Mouse (Mus musculus) heart, embryonic 12.5 days (tissue): ENCODE results near the gene Ccnb1ip1. TPM values are rescaled to one million over a fixed set of nuclear protein-coding genes. Genes with fewer than 3 reads are reported as not detected.
A peak's percentile ranks its signal among the peaks of the same experiment; 100 is the strongest.
"Not testable (repeated sequence)": the region's sequence is repeated elsewhere in the genome, so short reads cannot be mapped to it uniquely, and the experiment has no call there.

Experiments
- ATAC-seq: fragments of 200-750 bp; cut with Nextera tagmentation; 2 replicates; pipeline ENCODE4 v1.8.0; 2017; ENCODE audit warnings: moderate TSS enrichment, moderate library complexity; ENCODE audit not compliant: insufficient number of reproducible peaks, low FRiP score
- H3K27ac ChIP-seq: fragments of 300-500 bp; sonication (generic); 2 replicates; pipeline ENCODE4 v1.5.1; 2016; ENCODE audit warnings: mild to moderate bottlenecking, moderate library complexity; ENCODE audit not compliant: poor library complexity, severe bottlenecking
- H3K27me3 ChIP-seq: fragments of 300-500 bp; sonication (generic); replicated peaks from 2 replicates; pipeline ENCODE4 v1.6.1; 2016; ENCODE audit warnings: mild to moderate bottlenecking, moderate library complexity
- H3K36me3 ChIP-seq: fragments of 300-500 bp; sonication (generic); 2 replicates; pipeline ENCODE4 v1.6.1; 2016; ENCODE audit warnings: mild to moderate bottlenecking, moderate library complexity
- H3K4me1 ChIP-seq: fragments of 300-500 bp; sonication (generic); replicated peaks from 2 replicates; pipeline ENCODE4 v1.6.1; 2016; ENCODE audit warnings: mild to moderate bottlenecking
- H3K4me2 ChIP-seq: fragments of 300-500 bp; sonication (generic); 2 replicates; pipeline ENCODE4 v1.6.1; 2016; ENCODE audit warnings: mild to moderate bottlenecking, moderate library complexity
- H3K4me3 ChIP-seq: fragments of 300-500 bp; sonication (generic); 2 replicates; pipeline ENCODE4 v1.5.1; 2016; ENCODE audit warnings: mild to moderate bottlenecking
- H3K9ac ChIP-seq: fragments of 300-500 bp; sonication (generic); 2 replicates; pipeline ENCODE4 v1.6.1; 2016; ENCODE audit warnings: mild to moderate bottlenecking, moderate library complexity
- H3K9me3 ChIP-seq: fragments of 300-500 bp; sonication (generic); replicated peaks from 2 replicates; pipeline ENCODE4 v1.6.1; 2016; ENCODE audit warnings: mild to moderate bottlenecking, moderate library complexity
- WGBS: fragments of 180-500 bp; shearing (Covaris S2); methylation state at CpG from one replicate; pipeline ENCODE4 v1.1.7; 2016; 5-methylcytosine and 5-hydroxymethylcytosine counted together
- polyA plus RNA-seq: library from polyadenylated mRNA; unstranded; fragments of >200 nt; fragmentation: Nextera tagmentation; extraction: Ambion mirVana; gene quantifications from 2 replicates; pipeline ENCODE4 v1.2.1, GENCODE M21; 2016

Gene Ccnb1ip1
- not detected in 2 replicates for polyA plus RNA-seq

DNA sequence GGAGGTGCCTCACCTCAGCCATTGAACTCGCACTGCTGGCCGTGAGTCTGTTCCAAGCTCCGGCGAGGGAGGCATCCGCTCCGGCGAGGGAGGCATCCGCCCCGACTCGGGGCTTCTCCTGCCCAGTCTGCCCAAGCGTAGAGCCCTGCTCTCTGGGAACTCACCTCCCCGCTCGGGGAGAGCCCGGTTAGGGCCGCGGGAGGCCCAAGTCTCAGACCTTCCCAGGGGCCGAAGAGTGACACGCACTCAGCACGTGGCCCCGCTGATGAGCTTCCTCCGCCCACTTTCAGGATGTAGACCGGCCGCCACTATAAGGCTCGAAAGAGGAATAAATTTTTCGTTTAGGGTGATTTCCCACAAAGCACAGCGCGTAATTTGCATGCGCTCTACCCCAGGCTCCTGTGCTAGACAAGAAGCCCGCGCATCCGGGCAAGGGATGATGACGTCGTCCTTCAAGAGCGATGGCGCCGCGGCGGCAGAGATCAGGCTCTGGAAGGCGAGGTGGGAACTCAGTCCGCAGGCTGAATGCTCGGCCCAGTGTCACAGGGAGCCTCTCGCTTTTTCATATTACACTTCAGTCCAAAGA lies at the start of gene Ccnb1ip1, which contains the start of gene Parp2:
Gene Ccnb1ip1, minus strand, starts transcription at position 246 of the 586 bp plus-strand sequence.
Gene Parp2, plus strand, starts transcription at position 355 of the 586 bp plus-strand sequence.
- Histone ChIP-seq H3K4me3 (peak within 1 kb of the TSS; percentile 70), H3K4me2 (peak within 1 kb of the TSS; percentile 68), H3K27me3 (no peaks in the 10 kb centered on the region), H3K36me3 (peaks cover 26% of the 10 kb centered on the region), H3K4me1 (peaks cover 4% of the 10 kb centered on the region), H3K9me3 (no peaks in the 10 kb centered on the region), H3K9ac (peak within 1 kb of the TSS; percentile 76), H3K27ac (peak within 1 kb of the TSS; percentile 90)
- peak; percentile 99 for ATAC-seq
- WGBS, result under 1% methylated on average over 42 of the region's 42 CpGs

DNA sequence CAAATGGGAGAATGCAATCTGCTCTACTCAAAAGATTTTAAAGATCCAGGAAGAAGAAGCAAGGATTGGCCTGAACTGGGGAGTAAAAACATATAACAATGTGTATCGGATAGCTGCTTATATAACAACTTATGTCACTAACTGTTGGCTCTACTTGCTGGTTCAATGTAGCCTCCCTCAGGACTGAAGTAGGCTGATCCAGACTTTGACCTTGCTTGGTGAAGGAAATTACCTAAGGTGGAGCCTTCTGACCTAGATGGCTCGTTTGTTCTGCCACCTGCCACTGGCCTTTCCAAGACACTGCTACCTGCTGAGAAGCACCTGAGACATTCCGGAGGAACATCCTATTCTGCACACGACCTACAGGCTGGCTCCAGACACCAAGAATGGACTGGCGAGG lies 48.3 kb upstream of the Ccnb1ip1 start:
- 75% methylated on average over 5 of the region's 5 CpGs for WGBS
- no peak overlapping the region for H3K4me3 ChIP-seq
- H3K27ac ChIP-seq, result no peak overlapping the region
- peaks cover 57% of the 10 kb centered on the region for H3K36me3 ChIP-seq
- no peaks in the 10 kb centered on the region for H3K4me1 ChIP-seq
- no peak overlapping the region for H3K9ac ChIP-seq
- ATAC-seq, result no peak
- H3K4me2 ChIP-seq, result no peak overlapping the region
- H3K9me3 ChIP-seq, result no peaks in the 10 kb centered on the region
- H3K27me3 ChIP-seq, result no peaks in the 10 kb centered on the region

DNA sequence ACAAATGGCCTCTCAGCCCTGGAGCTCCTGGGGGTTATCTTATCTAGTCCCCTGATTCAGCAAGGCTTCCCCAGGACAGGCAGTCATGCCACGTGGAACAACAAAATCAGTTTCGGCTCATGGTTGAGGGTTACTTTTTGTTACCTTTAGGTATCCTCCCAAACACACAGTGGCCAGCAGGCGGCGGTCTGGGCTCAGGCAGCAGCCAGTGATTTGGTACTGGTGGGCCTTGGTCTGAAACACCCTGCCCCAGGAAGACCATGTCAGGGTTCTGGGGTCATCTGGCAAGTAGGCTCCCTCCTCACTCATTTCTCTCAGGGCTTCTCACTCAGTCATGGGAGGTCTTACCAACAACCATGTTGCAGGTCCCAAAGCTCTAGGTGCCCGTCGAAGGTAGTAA lies 29.7 kb upstream of the Ccnb1ip1 start:
- H3K27me3 ChIP-seq, result no peaks in the 10 kb centered on the region
- no peak overlapping the region for H3K9ac ChIP-seq
- no peak for ATAC-seq
- no peaks in the 10 kb centered on the region for H3K9me3 ChIP-seq
- no peak overlapping the region for H3K4me3 ChIP-seq
- no peak overlapping the region for H3K27ac ChIP-seq
- no peaks in the 10 kb centered on the region for H3K4me1 ChIP-seq
- H3K4me2 ChIP-seq, result no peak overlapping the region
- peaks cover 59% of the 10 kb centered on the region for H3K36me3 ChIP-seq
- 42% methylated on average over 6 of the region's 6 CpGs for WGBS

DNA sequence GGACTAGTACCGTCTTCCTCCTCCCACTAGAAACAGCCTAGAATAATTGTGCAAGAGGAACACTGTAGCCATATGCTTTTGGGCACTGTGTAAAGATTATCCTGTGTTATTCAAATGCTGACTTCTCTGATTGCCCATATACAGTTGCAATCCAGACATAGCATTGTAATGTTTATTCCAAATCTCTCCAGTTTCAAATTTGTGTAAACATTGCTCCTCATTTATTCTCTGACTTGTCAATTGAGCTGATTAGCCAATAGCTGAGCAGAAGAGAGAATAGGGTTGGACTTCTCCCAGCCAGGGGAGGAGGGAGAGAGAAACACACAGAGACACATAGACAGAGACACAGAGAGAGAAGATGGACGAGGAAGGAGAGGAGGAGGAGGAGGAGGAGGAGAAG lies 26.9 kb upstream of the Ccnb1ip1 start:
- Histone ChIP-seq H3K27ac (no peak overlapping the region), H3K36me3 (peaks cover 57% of the 10 kb centered on the region)
- ATAC-seq, result no peak

DNA sequence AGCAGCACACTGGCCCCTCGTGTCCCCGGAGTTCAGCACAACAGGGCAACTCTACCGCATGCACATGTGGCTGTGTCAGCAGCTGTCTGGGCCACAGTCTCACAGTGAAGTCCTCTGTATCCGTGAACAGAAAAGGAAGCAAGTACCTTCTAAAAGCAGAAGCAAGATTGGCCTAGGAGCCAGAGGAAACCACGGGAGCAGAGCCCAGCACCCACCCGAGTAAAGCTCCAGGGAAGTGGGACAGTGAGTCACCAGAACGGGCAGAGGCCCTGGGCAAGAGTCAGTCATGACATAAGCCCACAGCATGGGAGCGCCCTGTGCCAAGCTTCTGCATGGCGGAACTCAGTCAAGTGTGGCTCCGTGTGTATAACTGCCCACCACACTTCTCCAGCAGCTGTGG lies 26.4 kb upstream of the Ccnb1ip1 start:
- H3K27me3 ChIP-seq, result no peaks in the 10 kb centered on the region
- no peak overlapping the region for H3K4me3 ChIP-seq
- no peak overlapping the region for H3K9ac ChIP-seq
- no peak overlapping the region for H3K27ac ChIP-seq
- peaks cover 57% of the 10 kb centered on the region for H3K36me3 ChIP-seq
- no peak overlapping the region for H3K4me2 ChIP-seq
- H3K9me3 ChIP-seq, result no peaks in the 10 kb centered on the region
- ATAC-seq, result no peak
- 79% methylated on average over 10 of the region's 10 CpGs for WGBS
- no peaks in the 10 kb centered on the region for H3K4me1 ChIP-seq

More for the DNA sequence above, 26.9 kb upstream of the Ccnb1ip1 start:
- H3K9me3 ChIP-seq, result no peaks in the 10 kb centered on the region
- WGBS, result 45% methylated on average over 2 of the region's 2 CpGs
- no peaks in the 10 kb centered on the region for H3K27me3 ChIP-seq
- no peak overlapping the region for H3K4me2 ChIP-seq
- no peaks in the 10 kb centered on the region for H3K4me1 ChIP-seq
- no peak overlapping the region for H3K9ac ChIP-seq
- H3K4me3 ChIP-seq, result no peak overlapping the region

DNA sequence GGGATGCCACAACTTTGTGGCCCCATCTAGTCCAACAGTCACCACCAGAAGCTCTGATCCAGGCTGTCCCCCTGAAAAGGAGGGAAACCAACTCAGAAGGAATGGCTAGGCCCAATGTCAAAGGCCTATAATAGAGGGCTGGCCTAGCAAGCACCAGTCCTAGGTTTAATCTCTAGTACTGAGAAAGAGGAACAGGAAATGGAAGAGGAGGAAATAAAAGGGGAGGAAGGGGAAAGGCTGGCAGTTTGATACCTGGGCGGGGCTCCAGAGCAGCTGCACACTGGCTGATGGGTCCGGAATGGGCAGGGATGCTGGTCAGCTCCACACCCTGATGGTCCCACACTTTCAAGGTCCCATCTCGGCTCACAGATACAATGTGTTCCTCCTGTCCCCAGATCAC lies 22.3 kb upstream of the Ccnb1ip1 start:
- 83% methylated on average over 3 of the region's 3 CpGs for WGBS
- Histone ChIP-seq H3K27ac (no peak overlapping the region), H3K4me3 (no peak overlapping the region), H3K4me2 (no peak overlapping the region), H3K9me3 (no peaks in the 10 kb centered on the region), H3K36me3 (peaks cover 43% of the 10 kb centered on the region), H3K9ac (no peak overlapping the region), H3K27me3 (no peaks in the 10 kb centered on the region), H3K4me1 (no peaks in the 10 kb centered on the region)
- ATAC-seq, result no peak

DNA sequence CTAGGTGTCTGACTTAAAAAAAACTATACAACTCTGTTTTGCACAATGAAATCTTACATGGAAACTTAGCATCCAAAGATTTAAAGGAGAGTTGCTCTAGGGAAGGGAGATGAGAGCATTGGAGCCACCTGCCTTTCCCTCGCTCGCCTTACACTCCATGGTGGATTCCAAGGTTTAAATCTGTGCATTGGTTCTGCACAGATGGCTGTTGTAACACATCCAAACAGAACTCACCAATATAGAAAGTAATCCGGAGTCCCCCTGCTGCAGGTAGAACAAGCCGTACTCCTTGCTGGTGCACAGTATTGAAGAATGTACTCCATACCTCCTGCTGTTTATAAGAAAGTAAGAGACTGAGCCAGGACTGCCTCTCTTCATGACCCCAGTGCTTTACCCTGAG lies 19.0 kb upstream of the Ccnb1ip1 start:
- ATAC-seq, result no peak
- no peaks in the 10 kb centered on the region for H3K9me3 ChIP-seq
- no peak overlapping the region for H3K4me2 ChIP-seq
- no peak overlapping the region for H3K4me3 ChIP-seq
- no peaks in the 10 kb centered on the region for H3K27me3 ChIP-seq
- H3K27ac ChIP-seq, result no peak overlapping the region
- no peak overlapping the region for H3K9ac ChIP-seq
- 79% methylated on average over 4 of the region's 4 CpGs for WGBS
- no peaks in the 10 kb centered on the region for H3K4me1 ChIP-seq
- H3K36me3 ChIP-seq, result peaks cover 47% of the 10 kb centered on the region

DNA sequence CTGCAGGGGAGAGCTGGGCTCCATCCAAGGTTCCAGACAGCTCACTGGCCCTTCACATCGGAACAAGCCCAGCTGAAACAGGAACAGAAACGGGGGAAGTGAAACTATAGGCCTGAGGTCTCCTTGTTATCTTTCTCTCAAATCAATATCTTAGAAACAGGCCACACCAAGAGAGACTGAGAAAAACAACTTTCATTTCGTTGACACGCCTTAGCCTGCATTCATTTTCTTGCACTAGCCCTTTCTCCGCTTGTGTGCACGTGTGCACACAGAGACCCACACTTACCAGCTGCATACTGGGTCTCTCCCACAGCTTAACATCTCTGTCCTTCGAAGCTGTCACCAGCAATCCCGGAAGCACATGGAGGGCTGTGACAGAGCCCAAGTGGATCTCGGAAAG lies 16.7 kb upstream of the Ccnb1ip1 start:
- ATAC-seq, result no peak
- no peaks in the 10 kb centered on the region for H3K27me3 ChIP-seq
- no peaks in the 10 kb centered on the region for H3K9me3 ChIP-seq
- H3K27ac ChIP-seq, result no peak overlapping the region
- no peak overlapping the region for H3K9ac ChIP-seq
- H3K36me3 ChIP-seq, result peaks cover 57% of the 10 kb centered on the region
- H3K4me1 ChIP-seq, result no peaks in the 10 kb centered on the region
- 77% methylated on average over 9 of the region's 9 CpGs for WGBS
- no peak overlapping the region for H3K4me2 ChIP-seq
- no peak overlapping the region for H3K4me3 ChIP-seq

DNA sequence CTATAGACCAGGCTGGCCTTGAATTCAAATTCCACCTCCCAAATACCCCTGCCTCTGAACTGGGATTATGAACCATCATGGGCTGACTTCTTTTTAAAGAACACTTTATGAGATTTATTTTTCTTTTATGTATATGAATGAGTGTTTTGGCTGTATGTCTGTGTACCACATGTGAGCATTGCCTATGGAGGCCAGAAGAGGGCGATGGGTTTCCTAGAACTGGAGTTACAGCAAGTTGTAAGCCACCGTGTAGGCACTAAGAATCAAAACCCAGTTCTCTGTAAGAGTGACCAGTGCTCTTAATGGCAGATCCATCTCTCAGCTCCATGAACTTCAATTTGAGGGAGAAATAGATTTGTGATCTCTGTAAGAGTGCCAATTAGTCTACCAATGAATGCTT lies 15.7 kb upstream of the Ccnb1ip1 start:
- Histone ChIP-seq H3K27me3 (no peaks in the 10 kb centered on the region), H3K9me3 (no peaks in the 10 kb centered on the region), H3K36me3 (peaks cover 62% of the 10 kb centered on the region), H3K4me1 (no peaks in the 10 kb centered on the region), H3K4me3 (no peak overlapping the region), H3K4me2 (no peak overlapping the region), H3K27ac (no peak overlapping the region), H3K9ac (no peak overlapping the region)
- no peak for ATAC-seq
- 74% methylated on average over 2 of the region's 2 CpGs for WGBS

DNA sequence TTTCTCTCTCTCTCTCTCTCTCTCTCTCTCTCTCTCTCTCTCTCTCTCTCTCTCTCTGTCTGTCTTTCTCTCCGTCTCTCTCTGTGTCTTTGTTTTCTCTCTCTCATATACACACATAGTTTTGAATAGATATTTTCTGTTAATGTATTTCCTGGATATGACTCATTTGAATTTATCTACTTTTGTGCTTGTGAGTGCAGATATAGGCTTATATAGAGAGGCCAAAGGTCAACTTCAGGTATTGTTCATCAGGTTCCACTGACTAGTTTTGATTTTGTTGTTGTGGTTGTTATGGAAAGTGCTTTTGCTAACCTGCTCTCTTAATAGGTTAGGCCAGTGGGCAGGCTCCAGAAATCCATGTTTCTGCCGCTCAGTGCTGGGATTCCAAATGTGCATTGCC lies 5.5 kb upstream of the Ccnb1ip1 start:
- Histone ChIP-seq H3K9ac (no peak overlapping the region), H3K36me3 (peaks cover 74% of the 10 kb centered on the region), H3K4me2 (no peak overlapping the region), H3K27me3 (no peaks in the 10 kb centered on the region), H3K27ac (no peak overlapping the region), H3K9me3 (no peaks in the 10 kb centered on the region), H3K4me3 (no peak overlapping the region), H3K4me1 (peaks cover 4% of the 10 kb centered on the region)
- WGBS, result 82% methylated on average over 2 of the region's 2 CpGs
- no peak for ATAC-seq

DNA sequence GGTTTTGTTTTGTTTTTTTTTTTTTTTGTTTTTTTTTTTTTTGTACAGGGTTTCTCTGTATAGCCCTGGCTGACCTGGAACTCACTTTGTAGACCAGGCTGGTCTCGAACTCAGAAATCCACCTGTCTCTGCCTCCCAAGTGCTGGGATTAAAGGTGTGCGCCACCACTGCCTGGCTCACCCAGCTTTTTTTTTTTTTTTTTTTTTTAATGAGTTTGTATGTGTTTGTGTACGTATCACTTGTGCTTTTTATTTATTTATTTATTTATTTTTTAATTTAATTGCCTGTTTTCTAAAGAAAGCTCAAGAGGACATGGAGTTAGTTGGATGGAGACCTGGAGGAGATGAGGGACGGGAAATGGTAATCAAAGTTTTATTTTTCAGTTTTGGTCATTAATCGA lies 1.1 kb downstream of the Ccnb1ip1 start:
- not testable (repeated sequence) for H3K4me3 ChIP-seq
- 81% methylated on average over 5 of the region's 5 CpGs for WGBS

DNA sequence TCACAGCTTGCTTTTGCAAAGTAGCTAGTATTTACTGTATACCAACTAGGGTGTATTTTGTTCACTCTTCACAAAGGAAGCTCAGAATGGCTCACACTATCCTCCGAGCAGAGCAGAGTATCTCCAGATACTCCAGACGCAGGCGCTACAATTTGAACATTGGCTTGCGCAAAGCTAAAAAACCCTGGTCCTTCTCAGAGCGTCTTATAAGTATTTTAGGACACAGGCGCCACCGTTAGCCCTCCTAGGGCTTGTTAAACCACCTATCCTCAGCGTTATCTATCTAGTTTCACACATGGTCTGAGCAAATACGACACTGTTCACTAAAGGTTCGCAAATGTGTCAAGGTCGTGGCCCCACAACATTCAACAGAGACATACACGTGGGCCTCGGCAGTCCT lies 2.8 kb downstream of the Ccnb1ip1 start:
- Histone ChIP-seq H3K27me3 (no peaks in the 10 kb centered on the region), H3K4me1 (peaks cover 4% of the 10 kb centered on the region), H3K4me3 (no peak overlapping the region), H3K36me3 (no peaks in the 10 kb centered on the region), H3K4me2 (no peak overlapping the region), H3K27ac (no peak overlapping the region), H3K9me3 (no peaks in the 10 kb centered on the region), H3K9ac (no peak overlapping the region)
- 62% methylated on average over 13 of the region's 13 CpGs for WGBS
- ATAC-seq, result no peak

More for the DNA sequence above, 1.1 kb downstream of the Ccnb1ip1 start:
- H3K4me2 ChIP-seq, result peak overlapping the region; percentile 31; the same call in 1 of the 2 replicates
- ATAC-seq, H3K9me3 ChIP-seq, H3K9ac ChIP-seq, H3K27ac ChIP-seq, H3K4me1 ChIP-seq, H3K27me3 ChIP-seq: not testable (repeated sequence)
- peaks cover 15% of the 10 kb centered on the region for H3K36me3 ChIP-seq
